Mouse (Mus musculus): Measurements from ENCODE around the gene Ssh2.
"Not testable (repeated sequence)": the region's sequence is repeated elsewhere in the genome, so short reads cannot be mapped to it uniquely, and the experiment has no call there.

Gene Ssh2

GRCm38 (mm10) chr11:77355055-77355454 is 139.0 kb downstream of the Ssh2 start:
- DNase-seq, result no peak

DNA sequence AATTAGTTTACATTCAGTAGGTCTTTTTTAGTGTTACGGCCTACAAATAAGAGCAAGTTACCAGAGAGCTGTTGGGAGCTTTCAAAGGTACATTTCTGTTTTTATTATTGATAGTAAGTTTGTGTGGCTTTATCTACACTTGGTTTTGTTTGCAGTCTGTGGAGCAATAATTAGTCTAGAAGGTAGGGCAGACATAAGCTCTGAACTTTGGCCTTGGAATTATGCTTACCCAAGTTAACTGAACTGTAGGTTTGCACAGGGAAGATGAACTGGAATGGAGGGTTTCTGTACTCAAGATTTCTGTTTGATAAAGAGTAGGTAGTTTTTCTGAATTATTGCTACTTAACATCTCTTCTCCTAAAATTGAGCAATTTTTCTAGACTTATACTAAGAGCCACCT is 141.8 kb downstream of the Ssh2 start:
- DNase-seq, result no peak

- no peak for DNase-seq
Observed at GRCm38 (mm10) chr11:77363476-77363875, 147.4 kb downstream of the Ssh2 start.

DNA sequence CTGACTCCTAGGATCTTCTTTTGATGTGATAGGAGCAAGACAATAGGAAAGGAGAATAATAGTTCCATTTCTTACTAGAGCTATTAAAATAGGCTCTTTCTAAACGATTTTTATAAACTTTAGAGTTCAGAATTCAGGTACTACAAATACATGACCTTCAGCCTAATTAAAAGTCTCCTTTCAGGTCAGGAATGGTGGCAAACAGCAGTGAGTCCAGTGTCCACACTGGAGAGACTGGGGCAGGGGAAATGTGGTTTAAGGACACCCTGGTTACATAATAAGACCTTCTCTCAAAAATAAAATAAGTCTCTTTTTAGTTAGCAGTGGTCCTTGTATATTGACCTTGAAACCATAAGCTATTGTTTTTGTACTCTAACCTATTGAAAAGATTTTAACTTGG is 148.3 kb downstream of the Ssh2 start:
- DNase-seq, result no peak

- no peak for DNase-seq
Observed at GRCm38 (mm10) chr11:77365706-77366386, 149.8 kb downstream of the Ssh2 start.

DNA sequence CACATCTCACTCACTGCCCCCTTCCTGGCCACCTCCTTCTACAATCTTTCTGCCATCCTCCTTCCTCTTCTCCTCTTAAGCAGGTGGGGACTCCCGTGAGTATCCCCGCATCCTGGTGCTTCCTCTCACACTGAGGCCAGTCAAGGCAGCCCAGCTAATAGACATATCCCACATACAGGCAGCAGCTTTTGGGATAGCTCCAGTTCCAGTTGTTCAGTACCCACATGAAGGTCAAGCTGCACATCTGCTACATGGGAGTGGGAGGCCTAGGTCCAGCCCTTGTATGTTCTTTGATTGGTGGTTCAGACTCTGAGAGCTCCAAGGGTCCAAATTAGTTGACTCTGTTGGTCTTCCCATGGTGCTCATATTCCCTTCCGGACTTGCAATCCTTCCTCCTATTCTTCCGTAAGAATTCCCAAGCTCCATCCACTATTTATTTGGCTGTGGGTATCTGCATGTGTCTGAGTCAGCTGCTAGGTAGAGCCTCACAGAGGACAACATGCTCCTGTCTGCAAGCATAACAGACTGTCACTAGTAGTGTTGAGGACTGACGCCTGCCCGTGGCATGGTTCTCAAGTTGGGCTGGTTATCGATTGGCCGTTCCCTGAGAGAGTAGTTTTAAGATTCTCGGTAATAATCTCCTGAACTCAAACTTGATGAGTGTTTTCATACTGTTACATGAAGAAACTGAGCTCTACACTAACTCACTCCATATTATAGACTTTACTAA is 151.6 kb downstream of the Ssh2 start:
- DNase-seq, result no peak

- DNase-seq, result no peak
Observed at GRCm38 (mm10) chr11:77369188-77369840, 153.2 kb downstream of the Ssh2 start.

DNA sequence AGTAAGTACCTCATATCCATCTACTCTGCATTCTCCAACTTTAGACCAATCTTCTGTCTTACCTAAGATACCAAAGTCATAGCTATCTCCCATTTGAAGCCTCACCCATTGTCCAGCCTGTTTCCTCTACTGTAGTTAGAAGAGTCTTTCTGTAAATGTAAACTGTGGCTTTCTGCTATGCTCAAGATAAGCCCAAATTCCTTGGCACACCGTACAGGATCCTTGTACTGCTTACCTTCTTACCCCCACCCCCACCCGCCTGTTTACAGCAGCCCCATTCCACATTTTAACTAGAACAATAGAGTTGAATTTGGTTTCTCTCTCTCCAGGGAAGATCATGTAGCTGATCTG is 153.7 kb downstream of the Ssh2 start:
- no peak for DNase-seq

GRCm38 (mm10) chr11:77371088-77371487 is 155.0 kb downstream of the Ssh2 start:
- DNase-seq, result no peak

DNA sequence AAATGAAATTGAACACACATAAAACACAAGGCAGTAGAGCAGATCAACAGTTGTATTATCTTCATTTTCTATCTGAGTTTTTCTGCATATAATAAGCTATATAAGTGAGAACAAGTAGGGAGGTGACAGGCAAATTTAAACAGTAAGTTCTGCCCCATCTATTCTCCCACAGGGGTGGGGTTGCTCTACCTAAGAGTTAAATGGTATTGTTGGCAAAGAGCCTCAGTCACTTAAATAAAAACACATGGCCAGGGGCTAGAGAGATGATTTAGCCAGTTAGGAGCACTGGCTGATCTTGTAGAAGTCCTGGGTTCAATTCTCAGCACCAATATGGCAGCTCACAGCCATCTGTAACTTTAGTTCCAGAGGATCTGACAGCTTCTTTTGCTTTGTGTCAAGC is 155.6 kb downstream of the Ssh2 start:
- DNase-seq, result no peak

GRCm38 (mm10) chr11:77372196-77372904 is 156.3 kb downstream of the Ssh2 start:
- DNase-seq, result no peak

GRCm38 (mm10) chr11:77378622-77379021 is 162.5 kb downstream of the Ssh2 start:
- no peak for DNase-seq

GRCm38 (mm10) chr11:77381174-77381573 is 165.1 kb downstream of the Ssh2 start:
- DNase-seq, result no peak

DNA sequence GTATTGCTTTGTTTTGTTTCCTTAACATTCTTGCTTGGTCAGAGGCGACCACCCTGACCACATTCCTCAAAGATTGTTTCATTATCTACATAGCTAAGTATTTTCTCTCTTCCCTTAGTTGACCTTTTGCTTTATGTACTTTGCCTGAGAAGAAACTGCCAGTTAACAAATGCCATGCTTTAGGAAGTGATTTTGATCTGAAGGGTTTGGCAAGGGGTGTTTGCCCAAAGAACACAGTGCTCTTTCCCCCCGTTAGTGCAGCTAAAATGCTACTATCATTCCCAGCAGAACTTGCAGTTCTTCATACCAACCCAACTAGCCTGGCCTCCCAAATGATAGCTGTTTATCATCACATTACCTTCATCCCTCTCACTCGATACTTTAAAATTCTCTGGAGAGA is 168.1 kb downstream of the Ssh2 start:
- DNase-seq, result no peak

DNA sequence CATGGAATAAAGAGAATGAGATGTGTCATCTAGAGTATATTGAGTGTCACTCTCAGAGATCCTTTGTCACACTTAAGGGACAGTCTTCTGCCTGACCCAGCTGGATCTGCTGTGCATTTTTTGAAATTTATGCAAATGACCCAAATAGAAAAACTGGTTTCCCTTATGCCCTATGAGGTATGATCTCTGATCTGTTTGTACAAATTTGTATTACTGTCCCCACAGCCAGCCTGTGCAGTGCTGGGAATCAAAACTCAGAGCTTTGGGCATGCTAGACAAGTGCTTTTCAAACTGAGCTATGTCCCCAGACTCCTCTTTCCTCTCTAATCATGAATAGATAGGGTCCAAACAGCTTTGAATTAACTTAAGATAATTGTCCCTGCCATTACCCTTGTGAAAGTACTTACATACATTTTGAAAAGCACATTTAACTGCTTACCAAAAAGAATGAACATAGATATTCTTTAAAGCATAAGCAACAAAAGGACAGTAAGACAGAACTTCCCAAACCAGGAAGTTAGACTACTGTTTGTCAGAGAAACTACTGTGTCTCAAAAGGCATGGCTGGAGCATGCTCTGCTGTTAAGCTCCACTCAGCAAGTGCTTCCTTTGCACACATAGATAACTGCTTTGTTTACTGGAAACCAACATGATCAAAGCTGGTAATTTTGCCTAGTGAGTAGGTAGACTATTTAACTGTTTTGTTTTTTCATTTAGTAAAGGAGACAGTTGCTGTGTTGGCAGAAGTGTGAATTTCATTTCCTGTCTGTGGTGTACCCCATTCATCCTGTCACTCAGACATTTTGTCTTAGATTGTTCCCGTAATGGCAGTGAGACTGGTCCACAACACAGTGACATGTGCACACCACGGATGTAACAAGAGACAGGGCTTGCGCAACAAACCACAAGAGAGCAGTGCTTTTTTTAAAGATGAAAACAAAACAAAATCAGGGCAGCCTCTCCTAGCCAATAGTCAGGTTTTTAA is 169.9 kb downstream of the Ssh2 start:
- no peak for DNase-seq

GRCm38 (mm10) chr11:77388197-77388596 is 172.1 kb downstream of the Ssh2 start:
- not testable (repeated sequence) for DNase-seq

- no peak for DNase-seq
Observed at GRCm38 (mm10) chr11:77395539-77395938, 179.5 kb downstream of the Ssh2 start.

GRCm38 (mm10) chr11:77402508-77402907 is 186.4 kb downstream of the Ssh2 start:
- no peak for DNase-seq

- DNase-seq, result no peak
Observed at GRCm38 (mm10) chr11:77406329-77406728, 190.2 kb downstream of the Ssh2 start.

DNA sequence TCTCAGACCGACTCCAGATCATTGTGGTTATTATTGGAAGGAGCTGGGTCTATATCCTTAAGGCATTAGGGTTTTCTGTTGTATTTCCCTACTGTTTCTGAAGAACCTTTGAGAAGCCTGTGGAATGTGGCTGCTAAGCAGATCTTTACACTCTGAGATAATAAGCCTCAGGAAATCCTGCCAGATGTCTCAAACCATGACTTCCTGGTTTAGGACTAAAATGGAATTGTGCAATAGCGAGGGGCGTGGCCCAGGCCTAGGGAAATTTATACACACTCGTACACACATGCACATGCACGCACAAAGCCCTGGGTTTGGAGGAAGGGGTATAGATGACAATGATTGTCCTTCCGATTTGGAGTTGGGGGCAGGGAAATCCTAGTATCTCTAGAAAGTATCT is 193.8 kb downstream of the Ssh2 start:
- DNase-seq, result no peak

GRCm38 (mm10) chr11:77411284-77411683 is 195.2 kb downstream of the Ssh2 start:
- DNase-seq, result no peak

DNA sequence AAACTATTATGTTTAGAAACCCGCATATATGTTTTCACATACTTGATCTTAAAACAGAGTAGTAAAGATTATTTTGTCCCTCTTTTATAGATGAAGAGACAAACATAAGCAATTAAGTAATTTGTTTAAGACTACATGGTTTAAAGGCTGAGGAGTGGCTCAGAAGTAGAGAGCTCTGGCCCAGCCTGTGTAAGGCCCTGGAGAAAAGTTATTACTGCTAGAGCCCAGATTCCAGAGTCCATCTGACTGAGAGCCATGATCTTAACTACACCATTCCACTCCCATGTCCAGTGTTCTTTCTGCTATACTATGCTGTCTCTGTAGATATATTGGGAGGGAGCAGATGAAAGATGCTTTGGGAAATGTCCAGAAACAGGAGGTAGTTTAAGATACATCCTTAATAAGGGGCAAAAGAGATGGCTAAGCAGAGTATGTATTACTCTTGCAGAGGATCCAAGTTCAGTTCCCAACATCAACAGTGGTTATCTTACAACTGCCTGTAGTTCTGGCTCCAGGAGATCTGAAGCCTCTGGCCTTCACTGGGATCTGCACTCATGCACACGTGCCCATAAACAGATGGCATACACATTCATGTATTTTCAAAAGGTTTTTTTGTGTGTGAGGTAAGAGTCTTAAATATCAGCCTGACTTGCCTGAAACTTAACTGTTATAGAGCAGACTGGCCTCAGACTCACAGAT is 198.2 kb downstream of the Ssh2 start:
- no peak for DNase-seq
